Mouse (Mus musculus) intestine, embryonic 14.5 days (tissue): ENCODE measurements around the gene Epha4. TPM values are rescaled to one million over a fixed set of nuclear protein-coding genes. Genes with fewer than 3 reads are reported as not detected.
A peak's percentile ranks its signal among the peaks of the same experiment; 100 is the strongest.

Experiments
- ATAC-seq: fragments of 200-750 bp; cut with Nextera tagmentation; replicated peaks from 2 replicates; pipeline ENCODE4 v1.8.0; 2017; ENCODE audit warnings: low read depth, moderate number of reproducible peaks, moderate TSS enrichment, moderate library complexity; ENCODE audit not compliant: low FRiP score, low TSS enrichment
- DNase-seq: peaks from one replicate; pipeline ENCODE4 v3.0.0-alpha.2; 2018; ENCODE audit warnings: low spot score
- H3K27ac ChIP-seq: fragments of 300-500 bp; sonication (generic); 2 replicates; pipeline ENCODE4 v1.5.1; 2014; ENCODE audit warnings: low read depth, mild to moderate bottlenecking, control low read depth
- H3K27me3 ChIP-seq: fragments of 300-500 bp; sonication (generic); replicated peaks from 2 replicates; pipeline ENCODE4 v1.6.1; 2014; ENCODE audit warnings: low read length, control low read depth; ENCODE audit not compliant: control insufficient read depth, insufficient read depth
- H3K36me3 ChIP-seq: fragments of 300-500 bp; sonication (generic); 2 replicates; pipeline ENCODE4 v1.6.1; 2014; ENCODE audit warnings: low read length, control low read depth; ENCODE audit not compliant: control insufficient read depth, insufficient read depth
- H3K4me1 ChIP-seq: fragments of 300-500 bp; sonication (generic); replicated peaks from 2 replicates; pipeline ENCODE4 v1.6.1; 2014; ENCODE audit warnings: low read length, control low read depth, mixed read lengths; ENCODE audit not compliant: control insufficient read depth, insufficient read depth
- H3K4me2 ChIP-seq: fragments of 300-500 bp; sonication (generic); 2 replicates; pipeline ENCODE4 v1.6.1; 2014; ENCODE audit warnings: low read length
- H3K4me3 ChIP-seq: fragments of 300-500 bp; sonication (generic); 2 replicates; pipeline ENCODE4 v1.5.1; 2014; ENCODE audit warnings: low read depth, low read length, control low read depth, mixed read lengths
- H3K9ac ChIP-seq: fragments of 300-500 bp; sonication (generic); 2 replicates; pipeline ENCODE4 v1.6.1; 2014; ENCODE audit warnings: mild to moderate bottlenecking, low read length
- H3K9me3 ChIP-seq: fragments of 300-500 bp; sonication (generic); 2 replicates; pipeline ENCODE4 v1.6.1; 2016; ENCODE audit warnings: low read length, control low read depth; ENCODE audit not compliant: control insufficient read depth
- WGBS: fragments of 180-500 bp; shearing (Covaris S2); extraction: QIAGEN DNeasy Blood & Tissue Kit; methylation state at CpG from one replicate; pipeline ENCODE4 v1.1.7; 2014; 5-methylcytosine and 5-hydroxymethylcytosine counted together
- polyA plus RNA-seq: library from polyadenylated mRNA; unstranded; fragments of >200 nt; fragmentation: Nextera tagmentation; extraction: Ambion mirVana; gene quantifications from 2 replicates; pipeline ENCODE4 v1.2.1, GENCODE M21; 2014

Epha4 gene
- polyA plus RNA-seq, 1 experiment from 2014 or later = 15.4 TPM

DNA sequence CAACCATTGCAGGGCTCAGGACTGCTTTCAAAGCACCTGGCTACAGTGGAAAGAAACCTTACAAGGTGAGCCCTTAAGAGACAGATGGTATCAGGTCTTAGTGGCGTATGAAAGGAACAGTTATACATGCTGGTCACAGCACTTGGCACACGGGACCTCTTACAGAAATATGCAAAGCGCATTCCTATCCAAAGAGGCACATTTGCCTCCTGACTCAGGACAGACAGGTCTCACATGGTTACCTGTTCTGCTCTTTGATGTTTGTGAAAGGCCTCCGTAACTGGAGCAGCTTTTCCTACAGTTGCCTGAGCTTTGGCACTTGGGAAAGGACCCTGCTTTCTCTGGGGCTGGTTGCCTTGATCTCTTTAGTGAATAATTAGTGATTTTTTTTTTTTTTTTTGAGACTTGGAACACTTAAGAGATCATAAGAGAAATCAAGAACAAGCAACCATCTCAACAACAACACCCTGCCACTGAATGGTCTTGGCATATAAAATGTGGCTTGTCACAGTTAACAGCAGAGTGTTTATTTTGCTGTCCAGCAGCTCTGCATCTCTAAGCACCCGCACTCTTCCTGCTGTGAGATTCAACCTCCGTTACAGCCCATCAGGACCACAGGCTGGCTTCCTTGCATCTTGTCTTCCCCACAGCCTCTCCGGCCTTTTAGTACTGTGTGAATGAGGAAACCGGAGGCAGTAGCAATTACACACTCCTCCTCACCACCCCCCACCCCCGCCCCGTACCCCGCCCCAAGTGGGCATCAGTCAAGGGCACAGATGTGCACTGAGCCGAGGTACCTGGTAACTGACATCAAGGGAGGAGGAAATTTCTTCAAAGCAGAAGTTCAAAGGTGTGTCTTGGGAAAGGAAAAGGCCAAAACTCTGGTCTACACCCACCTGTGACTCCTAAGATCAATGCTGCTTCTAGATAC is 41.2 kb downstream of the Epha4 start:
- DNase-seq (no peak), ATAC-seq (no peak)
- Histone ChIP-seq H3K4me3 (no peak overlapping the region), H3K9me3 (no peaks in the 10 kb centered on the region), H3K36me3 (no peaks in the 10 kb centered on the region), H3K4me1 (peaks cover 19% of the 10 kb centered on the region), H3K4me2 (no peak overlapping the region), H3K27ac (no peak overlapping the region), H3K27me3 (no peaks in the 10 kb centered on the region), H3K9ac (no peak overlapping the region)
- WGBS = 50% methylated on average over 12 of the region's 12 CpGs

DNA sequence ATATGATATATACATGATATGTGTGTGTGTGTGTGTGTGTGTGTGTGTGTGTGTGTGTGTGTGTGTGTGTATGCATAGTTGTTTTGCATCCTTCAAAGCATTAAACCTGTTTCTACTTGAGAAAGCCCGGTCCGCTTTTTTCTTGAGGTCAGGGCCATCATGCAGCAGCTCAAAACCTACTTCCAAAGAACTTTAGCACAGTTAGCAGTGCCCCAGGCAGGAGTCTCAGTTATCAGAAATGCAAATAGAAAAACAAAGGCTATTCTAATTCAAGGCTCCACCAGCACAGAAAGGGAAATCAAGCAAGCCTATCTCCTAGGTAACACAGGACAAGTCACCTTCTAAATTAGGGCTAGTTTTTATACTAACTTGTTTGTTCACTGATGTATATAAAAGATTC is 42.3 kb downstream of the Epha4 start:
- peaks cover 19% of the 10 kb centered on the region for H3K4me1 ChIP-seq
- no peak for DNase-seq
- no peak overlapping the region for H3K27ac ChIP-seq
- no peak overlapping the region for H3K4me2 ChIP-seq
- no peak overlapping the region for H3K4me3 ChIP-seq
- 69% methylated on average over 2 of the region's 2 CpGs for WGBS
- H3K9ac ChIP-seq = no peak overlapping the region
- no peaks in the 10 kb centered on the region for H3K27me3 ChIP-seq
- no peak for ATAC-seq
- no peaks in the 10 kb centered on the region for H3K9me3 ChIP-seq
- no peaks in the 10 kb centered on the region for H3K36me3 ChIP-seq

DNA sequence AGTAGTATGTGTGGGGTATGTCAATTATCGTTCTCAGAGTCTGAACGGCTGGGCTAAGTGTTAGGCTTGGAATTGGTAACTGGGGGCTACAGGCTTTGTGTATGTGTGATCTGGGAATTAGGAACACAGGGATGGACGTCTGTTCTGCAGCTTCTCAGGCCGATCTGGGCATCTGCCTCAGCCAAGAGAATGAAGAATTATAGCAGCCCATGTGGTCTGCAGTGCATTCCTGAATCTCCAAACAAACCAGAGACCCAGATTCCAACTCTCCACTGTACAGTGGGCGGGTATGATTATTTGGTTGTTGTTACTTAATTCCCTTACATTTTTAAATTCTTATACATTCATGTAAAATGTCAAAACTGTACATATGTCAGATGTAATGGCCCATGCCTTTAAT is 43.4 kb downstream of the Epha4 start:
- WGBS = 34% methylated on average over 5 of the region's 5 CpGs
- peak overlapping the region; percentile 15; the same call in 1 of the 2 replicates for H3K4me2 ChIP-seq
- H3K27me3 ChIP-seq = no peaks in the 10 kb centered on the region
- peaks cover 23% of the 10 kb centered on the region for H3K4me1 ChIP-seq
- no peaks in the 10 kb centered on the region for H3K9me3 ChIP-seq
- ATAC-seq (no peak), DNase-seq (no peak)
- H3K36me3 ChIP-seq = no peaks in the 10 kb centered on the region
- no peak overlapping the region for H3K9ac ChIP-seq
- no peak overlapping the region for H3K4me3 ChIP-seq
- peak overlapping the region; percentile 44; the same call in 1 of the 2 replicates for H3K27ac ChIP-seq

DNA sequence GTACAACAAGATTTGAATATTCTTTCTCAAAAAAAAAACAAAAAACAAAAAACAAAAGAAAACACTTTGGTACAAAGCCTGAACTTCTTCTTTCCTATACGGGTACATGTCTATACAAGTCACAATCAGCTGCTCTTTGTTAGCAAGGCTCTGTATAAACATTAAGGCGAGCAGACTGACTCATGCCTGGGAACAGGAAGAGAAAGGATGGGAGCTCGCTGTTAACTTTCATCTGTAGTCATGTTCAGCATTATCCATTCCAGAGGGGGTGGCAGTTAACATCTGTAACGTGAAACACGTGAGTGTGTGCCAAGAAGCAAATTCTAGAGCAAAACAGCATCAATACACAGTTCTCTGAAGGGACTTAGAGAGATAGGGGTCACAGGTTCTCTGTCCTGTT is 43.9 kb downstream of the Epha4 start:
- Histone ChIP-seq H3K27me3 (no peaks in the 10 kb centered on the region), H3K4me2 (peak overlapping the region; percentile 15; the same call in 1 of the 2 replicates), H3K4me1 (peaks cover 23% of the 10 kb centered on the region), H3K4me3 (no peak overlapping the region), H3K36me3 (no peaks in the 10 kb centered on the region), H3K27ac (peak overlapping the region; percentile 44), H3K9me3 (no peaks in the 10 kb centered on the region), H3K9ac (no peak overlapping the region)
- WGBS = 10% methylated on average over 5 of the region's 5 CpGs
- ATAC-seq = no peak; the same call in 1 of the 2 replicates
- DNase-seq = no peak

DNA sequence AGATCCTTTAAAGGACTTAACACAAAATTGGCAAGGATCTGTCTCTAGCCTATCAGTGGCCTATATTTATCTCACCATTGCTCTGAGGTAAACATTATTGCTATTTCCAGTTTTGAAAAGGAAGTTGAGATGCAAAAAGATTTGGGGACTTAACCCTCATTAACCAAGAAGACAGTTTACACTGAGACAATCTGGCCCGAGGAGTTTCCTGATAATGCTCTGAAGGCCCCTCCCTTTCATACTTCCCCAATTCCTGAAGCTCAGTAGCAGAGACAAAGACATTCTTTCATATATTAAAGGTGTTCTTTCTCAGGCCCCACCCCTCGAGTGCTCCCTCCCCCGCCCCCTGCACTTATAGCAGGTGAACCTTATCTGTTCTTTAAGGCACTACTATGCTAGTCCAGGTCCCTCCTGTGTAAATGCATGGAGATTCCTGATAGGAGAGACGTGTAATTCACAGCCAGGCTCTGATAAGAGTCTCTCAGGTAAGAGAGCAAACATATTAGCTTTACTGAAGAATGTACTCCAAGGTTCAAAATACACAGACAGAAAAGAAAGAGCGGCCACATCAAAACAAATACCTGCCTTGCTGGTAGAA is 46.1 kb downstream of the Epha4 start:
- H3K4me2 ChIP-seq = no peak overlapping the region
- H3K4me3 ChIP-seq = no peak overlapping the region
- ATAC-seq (peak; percentile 92), DNase-seq (no peak)
- no peaks in the 10 kb centered on the region for H3K9me3 ChIP-seq
- H3K36me3 ChIP-seq = no peaks in the 10 kb centered on the region
- 59% methylated on average over 5 of the region's 5 CpGs for WGBS
- H3K27me3 ChIP-seq = no peaks in the 10 kb centered on the region
- no peak overlapping the region for H3K9ac ChIP-seq
- no peak overlapping the region for H3K27ac ChIP-seq
- peaks cover 19% of the 10 kb centered on the region for H3K4me1 ChIP-seq

DNA sequence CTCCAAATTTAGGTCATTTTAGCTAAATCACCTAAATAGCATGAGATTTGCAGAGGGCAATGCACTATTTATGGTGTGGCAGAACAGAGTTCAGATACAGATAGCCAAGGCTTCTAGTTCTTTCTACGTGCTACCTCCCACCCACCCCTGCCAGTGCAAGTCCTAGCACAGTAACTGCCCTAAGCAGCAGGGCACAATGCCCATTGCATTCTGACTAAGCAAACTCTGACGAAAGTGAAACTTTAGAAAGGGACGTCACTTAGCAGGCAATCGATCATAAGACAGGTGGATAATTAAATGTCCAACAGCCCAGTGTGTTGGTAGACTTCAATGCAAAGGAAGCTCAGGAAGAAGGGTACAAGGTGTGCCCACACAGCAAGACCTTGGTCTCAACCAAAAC is 49.4 kb downstream of the Epha4 start:
- H3K4me1 ChIP-seq = peaks cover 18% of the 10 kb centered on the region
- H3K9ac ChIP-seq = no peak overlapping the region
- H3K36me3 ChIP-seq = no peaks in the 10 kb centered on the region
- 80% methylated on average over 4 of the region's 4 CpGs for WGBS
- no peak overlapping the region for H3K4me2 ChIP-seq
- H3K9me3 ChIP-seq = no peaks in the 10 kb centered on the region
- no peak overlapping the region for H3K27ac ChIP-seq
- no peak overlapping the region for H3K4me3 ChIP-seq
- ATAC-seq (no peak), DNase-seq (no peak)
- H3K27me3 ChIP-seq = no peaks in the 10 kb centered on the region

DNA sequence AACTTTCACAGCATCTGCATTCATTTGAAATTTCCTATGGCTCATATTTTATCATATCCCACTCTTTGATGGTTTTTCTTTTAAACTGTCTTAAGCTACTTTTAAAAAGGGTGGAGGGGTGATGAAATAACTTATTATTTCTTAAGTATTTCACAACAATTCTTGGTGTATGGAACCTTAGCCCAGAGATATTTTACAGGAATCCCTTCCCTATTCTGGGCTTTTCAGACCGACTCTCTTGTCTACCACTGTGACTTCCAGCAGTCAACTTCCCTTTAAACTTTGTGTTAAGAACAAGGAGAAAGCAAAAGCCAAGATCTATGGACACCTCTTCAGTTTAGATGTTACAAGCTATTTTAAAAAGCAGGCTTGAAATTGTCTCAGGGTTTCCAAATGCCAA is 50.8 kb downstream of the Epha4 start:
- 47% methylated on average over 1 of the region's 1 CpGs for WGBS

DNA sequence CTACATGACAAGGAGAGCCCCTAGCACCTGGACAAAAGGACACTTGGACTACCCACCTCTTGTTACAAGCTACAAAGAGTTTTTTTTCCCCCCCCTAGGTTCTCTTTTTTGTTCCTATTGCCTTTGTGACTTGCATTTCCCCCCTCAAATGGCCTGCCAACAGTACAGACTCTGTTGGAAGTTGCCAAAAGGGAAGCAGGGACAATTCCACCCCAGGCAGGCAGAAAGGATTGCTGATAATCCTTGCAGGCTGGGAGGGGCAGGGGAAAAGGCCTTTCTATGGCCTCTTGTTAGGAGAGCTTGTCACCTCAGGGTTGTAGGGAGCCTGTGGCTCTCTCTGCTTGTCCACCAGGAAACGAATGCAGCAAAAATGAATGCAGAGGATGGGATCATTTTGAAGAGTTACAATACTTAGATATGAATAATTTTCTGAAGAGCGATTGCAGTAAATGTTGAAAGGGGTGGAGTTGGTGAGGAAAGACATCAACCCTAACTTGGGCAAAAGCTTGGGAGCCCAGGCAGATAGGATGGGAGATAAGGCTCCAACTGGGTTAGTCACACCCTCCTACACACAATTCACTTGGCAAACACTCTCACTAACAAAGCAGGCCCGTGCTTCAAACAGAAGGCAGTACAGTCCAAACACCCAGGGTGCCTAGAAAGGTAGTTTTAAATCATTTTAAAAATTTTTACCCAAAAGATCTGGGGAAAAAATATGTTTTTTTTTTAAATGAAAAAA is 52.8 kb downstream of the Epha4 start:
- peaks cover 15% of the 10 kb centered on the region for H3K4me1 ChIP-seq
- H3K9me3 ChIP-seq = no peaks in the 10 kb centered on the region
- ATAC-seq (no peak), DNase-seq (no peak)
- no peak overlapping the region for H3K4me3 ChIP-seq
- H3K9ac ChIP-seq = no peak overlapping the region
- H3K27ac ChIP-seq = no peak overlapping the region
- no peaks in the 10 kb centered on the region for H3K36me3 ChIP-seq
- no peak overlapping the region for H3K4me2 ChIP-seq
- no peaks in the 10 kb centered on the region for H3K27me3 ChIP-seq
- 30% methylated on average over 3 of the region's 3 CpGs for WGBS

More for the DNA sequence above, 50.8 kb downstream of the Epha4 start:
- Histone ChIP-seq H3K36me3 (no peaks in the 10 kb centered on the region), H3K4me2 (no peak overlapping the region), H3K4me3 (no peak overlapping the region), H3K4me1 (peaks cover 13% of the 10 kb centered on the region; the same call in 1 of the 2 replicates), H3K9ac (no peak overlapping the region), H3K27me3 (no peaks in the 10 kb centered on the region), H3K9me3 (no peaks in the 10 kb centered on the region), H3K27ac (no peak overlapping the region)
- no peak for DNase-seq
- no peak for ATAC-seq
